Mouse (Mus musculus): ENCODE results near the gene Hist1h2bk.

The Hist1h2bk gene

GRCm38 (mm10) chr13:22015479-22016450 lies 19.9 kb upstream of the Hist1h2bk start:
- peak; percentile 41 for DNase-seq

GRCm38 (mm10) chr13:22019934-22020835 lies 15.5 kb upstream of the Hist1h2bk start:
- DNase-seq: no peak

GRCm38 (mm10) chr13:22020901-22021339 lies 14.8 kb upstream of the Hist1h2bk start:
- no peak for DNase-seq

- no peak for DNase-seq
Observed at GRCm38 (mm10) chr13:22021581-22021980, 14.1 kb upstream of the Hist1h2bk start.

- peak; percentile 67 for DNase-seq
Observed at GRCm38 (mm10) chr13:22022241-22022640, 13.4 kb upstream of the Hist1h2bk start.

- peak; percentile 62 for DNase-seq
Observed at GRCm38 (mm10) chr13:22026058-22027031, 9.3 kb upstream of the Hist1h2bk start.

GRCm38 (mm10) chr13:22028673-22029460 lies 6.8 kb upstream of the Hist1h2bk start:
- peak; percentile 93 for DNase-seq

- no peak for DNase-seq
Observed at GRCm38 (mm10) chr13:22029928-22030327, 5.7 kb upstream of the Hist1h2bk start.

- DNase-seq: no peak
Observed at GRCm38 (mm10) chr13:22030493-22030892, 5.2 kb upstream of the Hist1h2bk start.

- no peak for DNase-seq
Observed at GRCm38 (mm10) chr13:22033741-22034442, 1.8 kb upstream of the Hist1h2bk start.

- DNase-seq: no peak
Observed at GRCm38 (mm10) chr13:22034443-22035266, 1.0 kb upstream of the Hist1h2bk start.

- no peak for DNase-seq
Observed at GRCm38 (mm10) chr13:22036149-22036956, 683 bp downstream of the Hist1h2bk start.

- no peak for DNase-seq
Observed at GRCm38 (mm10) chr13:22036986-22037385, 1.3 kb downstream of the Hist1h2bk start.

- no peak for DNase-seq
Observed at GRCm38 (mm10) chr13:22037415-22037814, 1.7 kb downstream of the Hist1h2bk start.

GRCm38 (mm10) chr13:22039364-22039763 lies 3.7 kb downstream of the Hist1h2bk start:
- no peak for DNase-seq

GRCm38 (mm10) chr13:22039951-22040463 lies 4.3 kb downstream of the Hist1h2bk start:
- no peak for DNase-seq

GRCm38 (mm10) chr13:22040464-22041141 lies 4.9 kb downstream of the Hist1h2bk start:
- no peak for DNase-seq

- peak; percentile 97 for DNase-seq
Observed at GRCm38 (mm10) chr13:22041142-22041536, 5.5 kb downstream of the Hist1h2bk start, which contains the start of gene Hist1h4i. Hist1h4i (minus strand) TSS chr13:22041362.

Data from cerebellum, adult 9-11 months (tissue).